Mouse (Mus musculus) hindbrain, embryonic 14.5 days (tissue): ENCODE measurements at regions not wholly inside any gene's neighbourhood (a gene's known extent, or its start where the extent isn't known, plus 50 kb on each side); places are given as distances from the start of the nearest gene placed in this dataset.

Experiments used
- ATAC-seq: fragments of 200-750 bp; cut with Nextera tagmentation; 2 replicates; pipeline ENCODE4 v1.8.0; 2017; ENCODE audit warnings: moderate number of reproducible peaks, mild to moderate bottlenecking, moderate TSS enrichment, moderate library complexity; ENCODE audit not compliant: low FRiP score
- DNase-seq: peaks from one replicate; pipeline ENCODE4 v3.0.0-alpha.2; 2015; ENCODE audit warnings: low spot score
- H3K27ac ChIP-seq: fragments of 300-500 bp; sonication (generic); 2 replicates; pipeline ENCODE4 v1.5.1; 2014; ENCODE audit warnings: mild to moderate bottlenecking, moderate library complexity
- H3K27me3 ChIP-seq: fragments of 300-500 bp; sonication (generic); 2 replicates; pipeline ENCODE4 v1.6.1; 2014; ENCODE audit warnings: mild to moderate bottlenecking, low read length, mixed read lengths; ENCODE audit not compliant: control insufficient read depth, insufficient read depth
- H3K36me3 ChIP-seq: fragments of 300-500 bp; sonication (generic); replicated peaks from 2 replicates; pipeline ENCODE4 v1.6.1; 2014; ENCODE audit not compliant: control insufficient read depth, insufficient read depth
- H3K4me1 ChIP-seq: fragments of 300-500 bp; sonication (generic); replicated peaks from 2 replicates; pipeline ENCODE4 v1.6.1; 2014; ENCODE audit warnings: antibody characterized with exemption, low read length, mixed read lengths; ENCODE audit not compliant: control insufficient read depth, insufficient read depth
- H3K4me2 ChIP-seq: fragments of 300-500 bp; sonication (generic); replicated peaks from 2 replicates; pipeline ENCODE4 v1.6.1; 2014; ENCODE audit warnings: mild to moderate bottlenecking, moderate library complexity
- H3K4me3 ChIP-seq: fragments of 300-500 bp; sonication (generic); replicated peaks from 2 replicates; pipeline ENCODE4 v1.5.1; 2014; ENCODE audit warnings: mild to moderate bottlenecking, low read length
- H3K9ac ChIP-seq: fragments of 300-500 bp; sonication (generic); 2 replicates; pipeline ENCODE4 v1.6.1; 2014
- H3K9me3 ChIP-seq: fragments of 300-500 bp; sonication (generic); 2 replicates; pipeline ENCODE4 v1.6.1; 2016; ENCODE audit warnings: low read length; ENCODE audit not compliant: control insufficient read depth
- WGBS: fragments of 180-500 bp; shearing (Covaris S2); extraction: QIAGEN DNeasy Blood & Tissue Kit; methylation state at CpG from one replicate; pipeline ENCODE4 v1.1.7; 2014; 5-methylcytosine and 5-hydroxymethylcytosine counted together

GRCm38 (mm10) chr15:68014605-68015305, 1514.0 kb upstream of the Lrrc6 start:
- H3K9ac ChIP-seq, result no peak overlapping the region
- H3K4me2 ChIP-seq, result no peak overlapping the region
- H3K27ac ChIP-seq, result no peak overlapping the region
- DNase-seq (peak; percentile 57), ATAC-seq (peak; percentile 83; the same call in 1 of the 2 replicates)
- H3K9me3 ChIP-seq, result peaks cover 9% of the 10 kb centered on the region; the same call in 1 of the 2 replicates
- H3K4me1 ChIP-seq, result no peaks in the 10 kb centered on the region
- WGBS, result 54% methylated on average over 2 of the region's 2 CpGs
- H3K36me3 ChIP-seq, result no peaks in the 10 kb centered on the region
- no peak overlapping the region for H3K4me3 ChIP-seq
- no peaks in the 10 kb centered on the region for H3K27me3 ChIP-seq

- ATAC-seq (no peak), DNase-seq (no peak)
- no peak overlapping the region for H3K4me3 ChIP-seq
- H3K27me3 ChIP-seq, result no peaks in the 10 kb centered on the region
- H3K36me3 ChIP-seq, result no peaks in the 10 kb centered on the region
- no peak overlapping the region for H3K4me2 ChIP-seq
- no peak overlapping the region for H3K27ac ChIP-seq
- H3K4me1 ChIP-seq, result no peaks in the 10 kb centered on the region
- WGBS, result 91% methylated on average over 1 of the region's 1 CpGs
- no peak overlapping the region for H3K9ac ChIP-seq
- no peaks in the 10 kb centered on the region for H3K9me3 ChIP-seq
Observed at GRCm38 (mm10) chr15:68011162-68011561, 1510.5 kb upstream of the Lrrc6 start.

GRCm38 (mm10) chr15:68010189-68010588, 1509.5 kb upstream of the Lrrc6 start:
- Histone ChIP-seq H3K4me1 (no peaks in the 10 kb centered on the region), H3K4me2 (no peak overlapping the region), H3K9me3 (no peaks in the 10 kb centered on the region), H3K36me3 (no peaks in the 10 kb centered on the region), H3K4me3 (no peak overlapping the region), H3K27ac (no peak overlapping the region), H3K9ac (no peak overlapping the region), H3K27me3 (no peaks in the 10 kb centered on the region)
- no peak for ATAC-seq
- DNase-seq, result no peak
- 100% methylated on average over 1 of the region's 1 CpGs for WGBS

- 52% methylated on average over 5 of the region's 5 CpGs for WGBS
- DNase-seq, result no peak
Observed at GRCm38 (mm10) chr15:68004798-68005197, 1504.1 kb upstream of the Lrrc6 start.

GRCm38 (mm10) chr15:67996532-67996931, 1495.8 kb upstream of the Lrrc6 start:
- no peaks in the 10 kb centered on the region for H3K27me3 ChIP-seq
- no peaks in the 10 kb centered on the region for H3K9me3 ChIP-seq
- no peak overlapping the region for H3K4me2 ChIP-seq
- no peak for ATAC-seq
- WGBS, result 70% methylated on average over 7 of the region's 7 CpGs
- no peak overlapping the region for H3K27ac ChIP-seq
- H3K36me3 ChIP-seq, result no peaks in the 10 kb centered on the region
- H3K4me1 ChIP-seq, result no peaks in the 10 kb centered on the region
- no peak overlapping the region for H3K9ac ChIP-seq
- DNase-seq, result no peak
- H3K4me3 ChIP-seq, result no peak overlapping the region

More at GRCm38 (mm10) chr15:68004798-68005197, 1504.1 kb upstream of the Lrrc6 start:
- no peak overlapping the region for H3K4me3 ChIP-seq
- H3K36me3 ChIP-seq, result no peaks in the 10 kb centered on the region
- H3K9ac ChIP-seq, result no peak overlapping the region
- H3K27ac ChIP-seq, result no peak overlapping the region
- no peak overlapping the region for H3K4me2 ChIP-seq
- no peaks in the 10 kb centered on the region for H3K27me3 ChIP-seq
- H3K9me3 ChIP-seq, result no peaks in the 10 kb centered on the region
- ATAC-seq, result peak; percentile 57; the same call in 1 of the 2 replicates
- no peaks in the 10 kb centered on the region for H3K4me1 ChIP-seq

GRCm38 (mm10) chr15:67989428-67990272, 1488.9 kb upstream of the Lrrc6 start:
- Histone ChIP-seq H3K36me3 (no peaks in the 10 kb centered on the region), H3K4me2 (no peak overlapping the region), H3K4me1 (no peaks in the 10 kb centered on the region), H3K27ac (no peak overlapping the region), H3K27me3 (no peaks in the 10 kb centered on the region), H3K9ac (no peak overlapping the region), H3K4me3 (no peak overlapping the region), H3K9me3 (no peaks in the 10 kb centered on the region)
- DNase-seq, result no peak
- 76% methylated on average over 5 of the region's 5 CpGs for WGBS
- ATAC-seq, result no peak

- Histone ChIP-seq H3K4me2 (no peak overlapping the region), H3K9ac (no peak overlapping the region), H3K4me1 (no peaks in the 10 kb centered on the region), H3K27ac (no peak overlapping the region), H3K4me3 (no peak overlapping the region), H3K9me3 (no peaks in the 10 kb centered on the region), H3K36me3 (no peaks in the 10 kb centered on the region), H3K27me3 (no peaks in the 10 kb centered on the region)
- DNase-seq (no peak), ATAC-seq (no peak)
- 96% methylated on average over 4 of the region's 4 CpGs for WGBS
Observed at GRCm38 (mm10) chr15:67987941-67988340, 1487.2 kb upstream of the Lrrc6 start.

- 18% methylated on average over 1 of the region's 1 CpGs for WGBS
- Histone ChIP-seq H3K27me3 (no peaks in the 10 kb centered on the region), H3K9ac (no peak overlapping the region), H3K36me3 (no peaks in the 10 kb centered on the region), H3K9me3 (no peaks in the 10 kb centered on the region), H3K4me3 (no peak overlapping the region), H3K4me2 (no peak overlapping the region), H3K4me1 (no peaks in the 10 kb centered on the region), H3K27ac (no peak overlapping the region)
- ATAC-seq (no peak), DNase-seq (no peak)
Observed at GRCm38 (mm10) chr15:67983253-67983652, 1482.5 kb upstream of the Lrrc6 start.

- Histone ChIP-seq H3K9ac (no peak overlapping the region), H3K36me3 (no peaks in the 10 kb centered on the region), H3K27ac (no peak overlapping the region), H3K27me3 (no peaks in the 10 kb centered on the region), H3K9me3 (no peaks in the 10 kb centered on the region), H3K4me3 (no peak overlapping the region), H3K4me1 (no peaks in the 10 kb centered on the region), H3K4me2 (no peak overlapping the region)
- DNase-seq (no peak), ATAC-seq (no peak)
- 92% methylated on average over 3 of the region's 3 CpGs for WGBS
Observed at GRCm38 (mm10) chr15:67981876-67982275, 1481.2 kb upstream of the Lrrc6 start.
